Comparison of ENCODE assay signal across 8 mouse cellular contexts in the genomic region with DNA sequence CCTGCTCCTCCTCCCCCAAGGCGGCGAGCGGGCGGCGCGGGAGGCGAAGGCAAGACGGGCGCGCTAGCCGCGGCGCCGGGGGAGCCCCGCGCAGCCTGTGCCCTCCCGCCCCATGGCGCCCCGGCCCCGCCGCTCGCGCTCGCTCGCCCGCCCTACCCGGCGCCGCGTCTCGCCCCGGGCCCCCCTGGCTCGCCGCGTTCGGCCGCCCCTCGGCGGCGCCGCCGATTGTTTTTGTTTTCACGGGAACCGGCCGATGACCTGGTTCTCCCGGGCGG. TPM values are rescaled to one million over a fixed set of nuclear protein-coding genes. Genes with fewer than 3 reads are reported as not detected.
DNase-seq lines count a peak whose midpoint lies in the region; ATAC-seq and TF ChIP-seq lines count a peak whose summit lies in the region.

No protein-coding gene starts in this region.

- peak overlapping the region; percentile 96 for H3K9ac ChIP-seq in kidney, embryonic 15.5 days
- H3K9ac ChIP-seq in hindbrain, embryonic 13.5 days, result peak overlapping the region; percentile 95
- H3K9ac ChIP-seq in midbrain, embryonic 13.5 days (replicated peaks), result peak overlapping the region; percentile 92

- H3K27me3 ChIP-seq in kidney, embryonic 15.5 days, result no peaks in the 10 kb centered on the region
- no peaks in the 10 kb centered on the region for H3K27me3 ChIP-seq in hindbrain, embryonic 13.5 days
- H3K27me3 ChIP-seq in midbrain, embryonic 13.5 days, result no peaks in the 10 kb centered on the region

- WGBS in kidney, embryonic 15.5 days, result 1% methylated on average over 29 of the region's 47 CpGs
- under 1% methylated on average over 40 of the region's 47 CpGs for WGBS in hindbrain, embryonic 13.5 days
- under 1% methylated on average over 39 of the region's 47 CpGs for WGBS in midbrain, embryonic 13.5 days

- peak; percentile 40; the same call in 1 of the 2 replicates for ATAC-seq in kidney, embryonic 15.5 days (replicated peaks; ENCODE audit: low FRiP score)
- peak; percentile 70 for ATAC-seq in hindbrain, embryonic 13.5 days (ENCODE audit: low FRiP score)
- ATAC-seq in midbrain, embryonic 13.5 days, result no peak

- H3K27ac ChIP-seq in kidney, embryonic 15.5 days, result peak overlapping the region; percentile 97
- H3K27ac ChIP-seq in hindbrain, embryonic 13.5 days, result peak overlapping the region; percentile 97
- H3K27ac ChIP-seq in midbrain, embryonic 13.5 days, result peak overlapping the region; percentile 97

- peak overlapping the region; percentile 87 for H3K4me3 ChIP-seq in kidney, embryonic 15.5 days (replicated peaks)
- H3K4me3 ChIP-seq in hindbrain, embryonic 13.5 days, result peak overlapping the region; percentile 85
- peak overlapping the region; percentile 90 for H3K4me3 ChIP-seq in midbrain, embryonic 13.5 days (replicated peaks)

- peak; percentile 72 for TF ChIP-seq POLR2A in brain, embryonic 14.5 days (IDR thresholded peaks at IDR 0.05; ENCODE audit: borderline replicate concordance, extremely low read depth, insufficient read depth, insufficient read length, poor library complexity, severe bottlenecking)

- no peak for TF ChIP-seq CTCF in brain, embryonic 14.5 days (IDR thresholded peaks at IDR 0.05; ENCODE audit: borderline replicate concordance, extremely low read depth, insufficient read depth, insufficient read length)

- no peaks in the 10 kb centered on the region for H3K36me3 ChIP-seq in kidney, embryonic 15.5 days
- H3K36me3 ChIP-seq in hindbrain, embryonic 13.5 days, result no peaks in the 10 kb centered on the region
- H3K36me3 ChIP-seq in midbrain, embryonic 13.5 days, result no peaks in the 10 kb centered on the region

- DNase-seq in kidney, postnatal 25 days, result no peak
- no peak for DNase-seq in brain, embryonic 14.5 days (ENCODE audit: low read depth)
- DNase-seq in embryo, embryonic 11 days, result no peak
- no peak for DNase-seq in urinary bladder, postnatal 36 days (ENCODE audit: low spot score in 2 of 2)
- no peak for DNase-seq in kidney, adult 9 months

- H3K9me3 ChIP-seq in kidney, embryonic 15.5 days (replicated peaks), result no peaks in the 10 kb centered on the region
- H3K9me3 ChIP-seq in hindbrain, embryonic 13.5 days, result no peaks in the 10 kb centered on the region
- no peaks in the 10 kb centered on the region for H3K9me3 ChIP-seq in midbrain, embryonic 13.5 days

- peaks cover 38% of the 10 kb centered on the region for H3K4me1 ChIP-seq in kidney, embryonic 15.5 days
- peaks cover 43% of the 10 kb centered on the region for H3K4me1 ChIP-seq in hindbrain, embryonic 13.5 days (replicated peaks)
- peaks cover 43% of the 10 kb centered on the region for H3K4me1 ChIP-seq in midbrain, embryonic 13.5 days (replicated peaks)

- H3K4me2 ChIP-seq in kidney, embryonic 15.5 days, result peak overlapping the region; percentile 74
- peak overlapping the region; percentile 82 for H3K4me2 ChIP-seq in hindbrain, embryonic 13.5 days
- H3K4me2 ChIP-seq in midbrain, embryonic 13.5 days (replicated peaks), result peak overlapping the region; percentile 83

RNA-seq across cellular contexts. Expression of a gene that starts 0.3 kb away (rescaled TPM):
- polyA plus RNA-seq in kidney, embryonic 15.5 days (2015; fragmentation: Nextera tagmentation; extraction: Ambion mirVana), result 14.1 and 14.7 TPM in 2 replicates
- polyA plus RNA-seq in brain, embryonic 14.5 days (2012; rRNA removed), result 30.0 and 33.6 TPM in 2 replicates
- 7.8 and 9.0 TPM in 2 replicates for polyA plus RNA-seq in hindbrain, embryonic 13.5 days (2015; fragmentation: Nextera tagmentation; extraction: Ambion mirVana)
- polyA plus RNA-seq in midbrain, embryonic 13.5 days (2015; fragmentation: Nextera tagmentation; extraction: Ambion mirVana), result 7.0 and 8.0 TPM in 2 replicates

RNA-seq across cellular contexts. Expression of a gene that starts 53.5 kb away (rescaled TPM):
- polyA plus RNA-seq in kidney, embryonic 15.5 days (2015; fragmentation: Nextera tagmentation; extraction: Ambion mirVana), result 16.7 and 17.2 TPM in 2 replicates
- 23.5 and 25.1 TPM in 2 replicates for polyA plus RNA-seq in brain, embryonic 14.5 days (2012; rRNA removed)
- 23.1 and 23.8 TPM in 2 replicates for polyA plus RNA-seq in hindbrain, embryonic 13.5 days (2015; fragmentation: Nextera tagmentation; extraction: Ambion mirVana)
- polyA plus RNA-seq in midbrain, embryonic 13.5 days (2015; fragmentation: Nextera tagmentation; extraction: Ambion mirVana), result 18.6 and 22.3 TPM in 2 replicates
